Mouse (Mus musculus) heart, adult 2 months (tissue): ENCODE results near the gene Trim27. TPM values are rescaled to one million over a fixed set of nuclear protein-coding genes. Genes with fewer than 3 reads are reported as not detected.

Experiments
- DNase-seq, 2 experiments: peaks; one replicate each; pipeline ENCODE4 v3.0.0; 2021
- H3K27ac ChIP-seq: fragments of 200-600 bp; 2 replicates; pipeline ENCODE4 v1.8.1; 2022
- H3K27me3 ChIP-seq: fragments of 200-500 bp; 2 replicates; pipeline ENCODE4 v1.6.1; 2012; ENCODE audit warnings: mild to moderate bottlenecking, low read length, inconsistent platforms, mixed read lengths; ENCODE audit not compliant: control insufficient read depth, insufficient read depth
- H3K36me3 ChIP-seq: fragments of 200-500 bp; 2 replicates; pipeline ENCODE4 v1.6.1; 2012; ENCODE audit warnings: low read length, inconsistent platforms; ENCODE audit not compliant: control insufficient read depth, insufficient read depth
- H3K4me1 ChIP-seq: fragments of 200-500 bp; 2 replicates; pipeline ENCODE4 v1.6.1; 2011; ENCODE audit warnings: low read length; ENCODE audit not compliant: control insufficient read depth, insufficient read depth
- H3K4me3 ChIP-seq: fragments of 200-600 bp; 2 replicates; pipeline ENCODE4 v1.8.1; 2022
- H3K79me2 ChIP-seq: fragments of 200-500 bp; replicated peaks from 2 replicates; pipeline ENCODE4 v1.6.1; 2012; ENCODE audit warnings: mild to moderate bottlenecking, inconsistent platforms, low read length, moderate library complexity, mixed read lengths; ENCODE audit not compliant: control insufficient read depth, insufficient read depth
- H3K9ac ChIP-seq: fragments of 200-500 bp; 2 replicates; pipeline ENCODE4 v1.6.1; 2012; ENCODE audit warnings: low read depth, mild to moderate bottlenecking, control low read depth, inconsistent platforms, low read length, mixed read lengths
- CTCF ChIP-seq: fragments of 200-600 bp; IDR thresholded peaks from 2 replicates; pipeline ENCODE4 v1.8.1; 2022; ENCODE audit warnings: antibody characterized with exemption, mild to moderate bottlenecking, moderate library complexity
- EP300 ChIP-seq: fragments of 200-500 bp; IDR thresholded peaks from 2 replicates; pipeline ENCODE4 v1.6.1; 2011; ENCODE audit warnings: low read depth, low read length, control low read depth; ENCODE audit not compliant: insufficient read depth
- POLR2A ChIP-seq: fragments of 200-500 bp; IDR thresholded peaks from 2 replicates; pipeline ENCODE4 v1.6.1; 2011; ENCODE audit warnings: mild to moderate bottlenecking, low read depth, low read length, control low read depth; ENCODE audit not compliant: insufficient read depth
- WGBS: fragments of 180-500 bp; shearing (Covaris S2); methylation state at CpG from one replicate; pipeline ENCODE4 v1.1.7; 2018; 5-methylcytosine and 5-hydroxymethylcytosine counted together
- intact Hi-C: fragments of 180-260 bp; cut with DNase I; formaldehyde crosslinking; loops from one replicate; pipeline ENCODE4 v1.15.1; 2025
- polyA plus RNA-seq: library from polyadenylated mRNA; depleted of rRNA; stranded (reverse); fragments of >200 nt; gene quantifications from 2 replicates; pipeline ENCODE4 v1.2.3, GENCODE M21; 2012; rRNA removed
- total RNA-seq, 2 experiments: library from RNA; stranded (reverse); gene quantifications; 2 replicates each; pipeline ENCODE4 v1.2.3; 2021

The Trim27 gene
- total and polyA plus RNA-seq, 3 experiments = 13.5 to 19.8 (median 18.8) TPM

- intact Hi-C loops = no loop called here
- no peaks in the 10 kb centered on the region for H3K36me3 ChIP-seq
- no peaks in the 10 kb centered on the region for H3K79me2 ChIP-seq
- peak overlapping the region; percentile 23 for H3K4me3 ChIP-seq
- H3K4me1 ChIP-seq = no peaks in the 10 kb centered on the region; the same call in 1 of the 2 replicates
- H3K27ac ChIP-seq = no peak overlapping the region
- H3K27me3 ChIP-seq = peaks cover 3% of the 10 kb centered on the region; the same call in 1 of the 2 replicates
- no peak overlapping the region for H3K9ac ChIP-seq
- DNase-seq = no peak
- 26% methylated on average over 13 of the region's 13 CpGs for WGBS
- TF ChIP-seq EP300 (no peak), POLR2A (no peak), CTCF (no peak)
These were observed 64.0 kb downstream of the Trim27 start for GRCm38 (mm10) chr13:21243196-21243595.

- whole genome bisulfite sequencing = 82% methylated on average over 5 of the region's 5 CpGs
- H3K4me1 ChIP-seq = no peaks in the 10 kb centered on the region; the same call in 1 of the 2 replicates
- TF ChIP-seq EP300 = no peak
- no peak for TF ChIP-seq POLR2A
- TF ChIP-seq CTCF = no peak
- no peak overlapping the region for H3K9ac ChIP-seq
- H3K27me3 ChIP-seq = peaks cover 3% of the 10 kb centered on the region; the same call in 1 of the 2 replicates
- intact Hi-C loops = no loop called here
- H3K36me3 ChIP-seq = no peaks in the 10 kb centered on the region
- no peak overlapping the region for H3K27ac ChIP-seq
- no peak overlapping the region for H3K4me3 ChIP-seq
- DNase-seq = no peak
- no peaks in the 10 kb centered on the region for H3K79me2 ChIP-seq
These were observed 64.8 kb downstream of the Trim27 start for GRCm38 (mm10) chr13:21244089-21244488.

Other genes starting within 250 kb of the Trim27 start
- not detected for gene Olfr1370, start 104.5 kb upstream of the Trim27 start, total RNA-seq
- gene Olfr1370, start 104.5 kb upstream of the Trim27 start, polyA plus RNA-seq = not detected in 2 replicates
- not detected for gene Olfr1369-ps1, start 68.0 kb upstream of the Trim27 start, total RNA-seq
- gene Olfr1369-ps1, start 68.0 kb upstream of the Trim27 start, polyA plus RNA-seq = not detected in 2 replicates
- not detected for gene Olfr263, start 49.8 kb upstream of the Trim27 start, total RNA-seq
- not detected in 2 replicates for gene Olfr263, start 49.8 kb upstream of the Trim27 start, polyA plus RNA-seq
- not detected for gene Olfr1368, start 33.6 kb upstream of the Trim27 start, total RNA-seq
- gene Olfr1368, start 33.6 kb upstream of the Trim27 start, polyA plus RNA-seq = not detected in 2 replicates
- gene Gpx5, start 113.3 kb downstream of the Trim27 start, total RNA-seq = not detected
- not detected in 2 replicates for gene Gpx5, start 113.3 kb downstream of the Trim27 start, polyA plus RNA-seq
- gene Gpx6, start 132.7 kb downstream of the Trim27 start, total RNA-seq = not detected
- gene Gpx6, start 132.7 kb downstream of the Trim27 start, polyA plus RNA-seq = not detected in 2 replicates
- gene Olfr1367, start 167.5 kb downstream of the Trim27 start, total RNA-seq = not detected
- gene Olfr1367, start 167.5 kb downstream of the Trim27 start, polyA plus RNA-seq = not detected in 2 replicates
- 1 to 10 TPM; 4.8 to 5.1 TPM for gene Zscan12, start 183.4 kb downstream of the Trim27 start, total RNA-seq
- gene Zscan12, start 183.4 kb downstream of the Trim27 start, polyA plus RNA-seq = 1.3 and 2.5 TPM in 2 replicates
- gene Zkscan3, start 223.3 kb downstream of the Trim27 start, total RNA-seq = 10 to 100 TPM; 23.2 to 27.7 TPM
- gene Zkscan3, start 223.3 kb downstream of the Trim27 start, polyA plus RNA-seq = 18.7 and 35.6 TPM in 2 replicates